Mouse (Mus musculus): ENCODE data around the gene Rad51b. TPM values are rescaled to one million over a fixed set of nuclear protein-coding genes. Genes with fewer than 3 reads are reported as not detected.

Gene Rad51b
- polyA plus RNA-seq, 1 experiment from 2014 or later = 6.6 TPM

DNA sequence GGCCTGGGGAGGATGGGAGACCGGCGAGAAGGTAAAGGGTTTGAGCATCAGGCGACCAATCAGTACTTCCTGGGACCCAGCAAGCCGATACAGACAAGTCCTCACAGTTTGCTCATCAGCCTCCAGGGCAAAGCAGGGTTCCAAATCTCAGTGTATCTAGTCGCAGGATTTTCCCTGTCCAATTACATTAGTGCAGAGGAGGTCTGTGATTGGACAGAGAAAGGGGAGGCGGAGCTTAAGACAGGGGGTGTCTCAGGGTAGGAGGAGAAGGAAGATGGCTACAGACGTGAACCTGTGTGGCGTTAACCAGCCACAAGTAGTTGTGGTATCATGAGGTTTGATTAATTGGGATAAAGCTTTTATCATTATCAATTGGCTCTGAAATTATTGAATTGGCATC, 538.4 kb downstream of the Rad51b start:
- 91% methylated on average over 8 of the region's 8 CpGs for WGBS

DNA sequence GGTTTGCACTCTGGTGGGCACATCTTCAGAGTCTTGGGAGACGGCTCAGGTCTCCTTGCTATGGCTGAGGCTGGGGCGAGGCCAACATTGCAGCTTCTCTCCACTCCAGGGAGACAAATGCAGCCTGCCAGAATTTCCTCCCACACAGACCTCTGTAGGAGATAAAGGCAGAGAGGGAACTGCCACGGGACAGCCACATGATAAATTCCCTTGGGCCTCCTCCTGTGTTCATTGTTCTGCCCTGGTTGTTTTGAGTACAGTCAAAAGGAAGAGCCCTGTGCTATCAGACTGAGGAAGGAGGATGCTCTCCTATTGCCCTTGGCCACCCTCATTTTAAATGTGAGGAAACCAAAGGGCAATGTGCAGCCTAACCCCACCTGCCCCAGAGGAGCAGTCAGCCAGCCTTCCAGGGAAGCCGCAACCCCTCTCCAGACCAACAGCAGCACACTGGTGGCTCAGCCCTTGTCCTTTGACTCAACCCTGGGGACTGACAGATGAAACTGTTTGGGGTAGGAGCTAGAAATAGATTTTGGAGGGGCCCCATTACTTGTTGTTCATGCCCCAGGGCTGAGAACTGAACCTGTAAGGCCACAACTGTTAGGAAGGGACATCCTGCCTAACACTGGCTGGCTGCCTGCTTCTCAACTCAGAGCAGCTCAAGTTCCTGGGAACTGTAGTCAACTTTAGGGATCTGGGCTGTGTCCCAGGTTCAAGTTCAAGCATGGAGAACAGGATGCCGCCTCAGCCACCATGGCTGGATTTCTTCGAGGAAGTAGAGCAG, 541.3 kb downstream of the Rad51b start:
- no peaks in the 10 kb centered on the region for H3K9me3 ChIP-seq
- H3K27me3 ChIP-seq (ENCODE audit: insufficient read depth, poor library complexity, severe bottlenecking) = no peaks in the 10 kb centered on the region
- 46% methylated on average over 6 of the region's 6 CpGs for WGBS
- no peaks in the 10 kb centered on the region for H3K36me3 ChIP-seq
- no peak overlapping the region for H3K4me3 ChIP-seq
- H3K4me1 ChIP-seq (replicated peaks) = peaks cover 66% of the 10 kb centered on the region
- H3K27ac ChIP-seq = peak overlapping the region; percentile 82
- DNase-seq (ENCODE audit: low spot score) = no peak

More for the DNA sequence above, 538.4 kb downstream of the Rad51b start:
- H3K27me3 ChIP-seq (ENCODE audit: insufficient read depth, poor library complexity, severe bottlenecking) = no peaks in the 10 kb centered on the region
- H3K36me3 ChIP-seq = no peaks in the 10 kb centered on the region
- H3K9me3 ChIP-seq = no peaks in the 10 kb centered on the region
- H3K27ac ChIP-seq = no peak overlapping the region
- no peak overlapping the region for H3K4me3 ChIP-seq
- H3K4me1 ChIP-seq (replicated peaks) = peaks cover 53% of the 10 kb centered on the region
- no peak for DNase-seq (ENCODE audit: low spot score)

DNA sequence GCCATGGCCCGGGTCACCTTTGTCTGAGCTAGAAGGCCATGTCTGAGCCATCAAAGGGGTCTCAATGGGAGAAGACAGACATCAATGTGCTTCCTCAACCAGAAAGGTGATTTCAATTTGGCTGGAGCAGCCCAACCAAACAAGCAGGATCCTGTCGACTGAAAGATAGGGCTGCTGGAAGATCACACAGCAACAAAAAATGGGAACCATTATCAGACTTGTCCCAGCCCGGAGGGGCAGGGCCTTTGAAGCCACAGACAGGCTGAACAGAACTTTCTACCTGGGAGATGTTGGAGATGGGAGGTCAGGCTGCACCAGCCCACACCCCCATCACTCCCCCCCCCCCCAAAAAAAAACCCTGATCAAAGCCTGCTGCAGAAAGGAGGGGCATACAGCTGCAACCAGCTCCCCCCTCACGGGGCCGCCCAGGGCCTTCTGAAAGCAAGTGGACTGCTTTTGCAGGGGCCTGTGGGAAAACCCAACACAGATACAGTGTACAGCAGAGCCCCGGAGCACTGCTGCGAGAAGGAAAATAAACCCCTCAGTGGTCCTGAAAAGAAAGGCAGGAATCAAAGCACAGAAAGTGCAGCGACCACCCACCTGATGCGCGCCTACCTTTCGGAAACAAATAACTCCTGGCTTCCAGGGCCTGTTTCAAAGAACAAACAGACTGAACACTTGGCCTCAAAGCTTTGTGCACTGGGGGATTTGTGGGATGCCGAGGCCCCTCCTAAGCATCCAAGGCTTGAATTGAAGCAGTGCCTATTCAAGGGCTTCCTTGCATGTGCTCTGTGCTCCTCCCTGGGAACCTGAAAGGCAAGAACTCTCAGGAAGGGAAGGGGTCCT, 542.2 kb downstream of the Rad51b start:
- Histone ChIP-seq H3K36me3 (no peaks in the 10 kb centered on the region), H3K4me3 (no peak overlapping the region), H3K9me3 (no peaks in the 10 kb centered on the region), H3K27ac (peak overlapping the region; percentile 82), H3K4me1 (replicated peaks) (peaks cover 73% of the 10 kb centered on the region), H3K27me3 (ENCODE audit: insufficient read depth, poor library complexity, severe bottlenecking) (no peaks in the 10 kb centered on the region)
- WGBS = 32% methylated on average over 12 of the region's 12 CpGs
- DNase-seq (ENCODE audit: low spot score) = no peak

DNA sequence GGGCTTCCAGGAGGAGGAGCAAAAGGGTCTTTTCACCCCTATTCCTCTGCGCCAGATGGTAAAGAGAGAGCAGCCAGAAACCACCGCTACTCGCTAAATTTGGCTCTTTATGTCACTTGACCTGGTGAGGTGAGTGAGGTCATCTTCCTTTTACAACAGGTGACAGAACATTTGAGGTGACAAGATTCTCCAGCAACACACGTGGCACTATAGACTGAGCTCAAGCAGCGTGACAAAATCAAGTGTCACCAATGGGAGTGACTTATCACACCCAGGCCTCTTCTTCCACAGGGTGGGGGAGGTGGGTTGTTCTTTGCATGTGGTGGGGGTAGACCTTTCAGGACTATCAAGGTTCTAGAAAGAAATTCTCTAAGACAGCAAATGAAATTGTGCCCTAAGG, 543.4 kb downstream of the Rad51b start:
- 56% methylated on average over 5 of the region's 5 CpGs for WGBS
- Histone ChIP-seq H3K27ac (peak overlapping the region; percentile 82), H3K9me3 (no peaks in the 10 kb centered on the region), H3K4me1 (replicated peaks) (peaks cover 84% of the 10 kb centered on the region), H3K36me3 (no peaks in the 10 kb centered on the region), H3K4me3 (no peak overlapping the region), H3K27me3 (ENCODE audit: insufficient read depth, poor library complexity, severe bottlenecking) (no peaks in the 10 kb centered on the region)
- no peak for DNase-seq (ENCODE audit: low spot score)

DNA sequence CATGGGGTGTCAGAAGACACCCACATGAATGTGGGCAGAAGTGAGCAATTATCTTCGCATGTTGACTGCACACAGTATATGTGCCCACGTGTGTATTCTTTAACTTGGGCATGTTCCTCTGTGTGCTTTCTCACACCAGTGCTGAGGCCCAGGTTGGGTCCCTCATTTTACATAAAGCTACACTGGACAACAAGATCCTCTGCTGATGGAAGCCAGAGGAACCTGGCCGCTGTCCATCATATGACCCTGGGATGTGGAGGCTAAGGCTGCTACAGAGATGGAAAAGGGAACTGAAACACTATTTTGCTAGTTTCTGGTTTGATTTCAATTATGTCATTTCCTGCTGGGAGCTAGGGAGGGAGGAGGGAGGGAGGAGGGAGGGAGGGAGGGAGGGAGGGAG, 544.2 kb downstream of the Rad51b start:
- no peaks in the 10 kb centered on the region for H3K9me3 ChIP-seq
- WGBS = 93% methylated on average over 3 of the region's 3 CpGs
- no peak for DNase-seq (ENCODE audit: low spot score)
- no peaks in the 10 kb centered on the region for H3K27me3 ChIP-seq (ENCODE audit: insufficient read depth, poor library complexity, severe bottlenecking)
- no peaks in the 10 kb centered on the region for H3K36me3 ChIP-seq
- peaks cover 91% of the 10 kb centered on the region for H3K4me1 ChIP-seq (replicated peaks)
- H3K27ac ChIP-seq = peak overlapping the region; percentile 82; the same call in 1 of the 2 replicates
- no peak overlapping the region for H3K4me3 ChIP-seq

DNA sequence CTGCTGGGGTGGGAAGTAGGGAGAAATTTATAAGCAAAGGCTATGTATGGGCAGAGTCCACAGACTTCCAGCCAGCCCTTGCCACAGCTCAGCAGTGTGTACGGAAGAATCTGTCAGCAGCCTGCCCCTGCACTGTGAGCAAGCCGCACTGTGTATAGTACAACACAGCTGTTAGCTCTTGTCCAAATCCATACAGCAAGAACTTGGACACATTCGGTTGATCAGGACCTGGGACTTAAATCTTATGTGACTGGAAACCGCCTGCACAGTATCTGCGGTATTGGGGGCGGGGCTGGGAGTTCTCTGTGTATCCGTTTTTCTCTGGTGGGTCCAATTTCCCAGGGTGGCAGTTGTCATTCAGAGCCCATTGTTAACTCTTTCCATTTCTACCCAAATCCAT, 545.2 kb downstream of the Rad51b start:
- Histone ChIP-seq H3K9me3 (no peaks in the 10 kb centered on the region), H3K4me1 (replicated peaks) (peaks cover 100% of the 10 kb centered on the region), H3K27me3 (ENCODE audit: insufficient read depth, poor library complexity, severe bottlenecking) (no peaks in the 10 kb centered on the region), H3K27ac (peak overlapping the region; percentile 82), H3K36me3 (no peaks in the 10 kb centered on the region), H3K4me3 (no peak overlapping the region)
- DNase-seq (ENCODE audit: low spot score) = no peak
- 47% methylated on average over 7 of the region's 7 CpGs for WGBS

DNA sequence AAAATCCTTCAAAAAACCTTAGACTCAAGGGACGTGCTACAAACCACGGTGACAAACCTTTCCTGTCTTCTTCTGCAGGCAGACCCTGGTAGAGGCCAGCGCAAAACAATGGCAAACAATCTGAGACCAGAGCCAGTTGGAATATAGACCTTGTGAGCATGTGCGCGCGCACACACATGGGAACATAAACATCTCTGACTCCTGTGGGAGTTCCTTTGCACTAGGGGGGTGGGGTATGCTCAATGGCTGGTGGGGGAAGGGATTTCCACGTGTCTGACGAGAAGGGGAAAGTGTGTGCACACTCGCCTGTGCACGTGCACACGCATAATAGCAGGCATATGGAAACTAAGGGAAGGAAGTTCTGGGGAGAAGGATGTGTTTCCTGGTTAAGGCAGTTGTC, 545.9 kb downstream of the Rad51b start:
- Histone ChIP-seq H3K4me3 (no peak overlapping the region), H3K4me1 (replicated peaks) (peaks cover 100% of the 10 kb centered on the region), H3K9me3 (no peaks in the 10 kb centered on the region), H3K27ac (peak overlapping the region; percentile 82), H3K27me3 (ENCODE audit: insufficient read depth, poor library complexity, severe bottlenecking) (no peaks in the 10 kb centered on the region), H3K36me3 (no peaks in the 10 kb centered on the region)
- 71% methylated on average over 11 of the region's 11 CpGs for WGBS
- no peak for DNase-seq (ENCODE audit: low spot score)

DNA sequence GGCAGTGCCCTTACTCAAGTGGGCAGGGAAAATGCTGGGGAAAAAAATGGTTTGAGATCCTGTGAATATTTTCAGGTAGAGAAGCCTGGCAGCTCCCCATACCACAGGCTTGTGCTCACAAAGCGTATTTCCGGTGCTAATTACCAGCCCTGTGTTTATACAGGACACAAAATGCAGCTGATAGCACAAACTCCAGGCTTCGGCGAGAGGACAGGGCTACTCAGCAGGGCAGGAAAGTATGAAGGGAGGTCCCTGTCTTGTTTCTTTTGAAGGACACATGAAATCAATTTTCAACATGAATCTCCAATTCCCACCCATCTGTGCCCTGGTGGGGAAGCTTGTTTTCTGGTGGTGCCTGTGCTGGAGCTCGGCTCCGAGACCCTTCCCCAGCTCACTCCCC, 546.4 kb downstream of the Rad51b start:
- 52% methylated on average over 6 of the region's 6 CpGs for WGBS
- Histone ChIP-seq H3K27me3 (ENCODE audit: insufficient read depth, poor library complexity, severe bottlenecking) (no peaks in the 10 kb centered on the region), H3K9me3 (no peaks in the 10 kb centered on the region), H3K27ac (peak overlapping the region; percentile 82), H3K4me3 (no peak overlapping the region), H3K36me3 (no peaks in the 10 kb centered on the region), H3K4me1 (replicated peaks) (peaks cover 100% of the 10 kb centered on the region)
- no peak for DNase-seq (ENCODE audit: low spot score)

DNA sequence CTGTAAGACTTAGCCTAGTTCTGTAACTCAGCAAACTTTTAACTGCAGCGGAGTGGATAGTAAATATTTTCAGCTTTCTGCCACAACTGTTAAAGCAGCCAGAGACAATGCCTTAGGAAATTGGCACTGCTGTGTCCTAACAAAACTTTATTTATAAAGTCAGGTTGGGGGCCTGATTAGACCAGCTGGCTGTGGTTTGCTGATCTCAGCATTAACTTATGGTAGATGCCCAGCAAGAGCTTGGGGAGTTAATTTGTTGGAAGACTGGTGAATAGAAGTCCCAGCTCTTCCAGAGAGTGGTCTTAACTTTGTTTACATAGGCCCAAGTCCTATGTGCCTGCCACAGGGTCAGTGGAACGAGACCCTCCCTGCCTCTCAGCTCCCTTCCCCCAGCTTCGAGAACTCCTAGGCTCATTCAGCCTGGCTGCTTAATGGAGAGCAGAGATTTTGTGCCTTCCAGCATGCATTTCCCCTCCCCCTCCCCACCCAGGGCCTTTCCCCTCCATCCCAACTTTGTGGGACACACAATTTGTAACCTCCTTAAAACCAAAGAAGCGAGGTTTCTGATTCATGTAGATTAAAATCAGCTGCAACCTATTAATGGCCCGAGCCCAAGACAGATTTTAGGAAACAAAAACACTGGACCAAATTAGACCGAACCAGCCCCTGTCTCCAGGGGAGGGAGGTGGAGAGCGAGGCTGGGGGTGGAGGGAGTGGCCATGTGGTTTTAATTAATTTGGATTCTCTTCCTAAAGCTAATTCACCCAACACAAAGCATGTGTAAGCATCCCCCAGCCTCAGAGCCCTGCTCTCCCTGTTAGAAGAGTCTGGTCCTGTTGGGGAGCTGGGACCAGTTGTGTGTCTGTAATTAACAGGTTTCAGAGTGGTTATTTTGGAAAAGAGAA, 549.4 kb downstream of the Rad51b start:
- Histone ChIP-seq H3K4me3 (no peak overlapping the region), H3K9me3 (no peaks in the 10 kb centered on the region), H3K27ac (peak overlapping the region; percentile 82), H3K27me3 (ENCODE audit: insufficient read depth, poor library complexity, severe bottlenecking) (no peaks in the 10 kb centered on the region), H3K4me1 (replicated peaks) (peaks cover 73% of the 10 kb centered on the region), H3K36me3 (no peaks in the 10 kb centered on the region)
- peak; percentile 62 for DNase-seq (ENCODE audit: low spot score)
- 24% methylated on average over 7 of the region's 7 CpGs for WGBS

DNA sequence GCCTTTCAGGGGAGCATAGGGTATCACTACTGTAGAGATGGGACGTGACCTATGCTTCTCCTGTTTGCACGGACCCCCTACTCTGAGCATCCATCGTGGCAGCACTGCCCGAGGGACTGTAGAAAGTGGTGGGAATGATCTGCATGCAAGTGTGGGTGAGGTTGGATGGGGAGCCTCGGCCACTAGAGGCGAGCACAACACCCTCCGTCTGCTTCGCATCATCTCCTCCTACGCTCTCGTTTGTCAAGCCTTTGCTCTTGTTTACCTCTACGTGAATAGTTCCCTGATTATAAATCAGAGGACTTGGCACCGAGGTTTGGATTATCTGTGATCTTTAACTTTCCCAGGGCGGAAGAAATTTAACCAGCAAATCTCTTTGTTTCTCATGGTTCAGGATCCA, 551.5 kb downstream of the Rad51b start:
- H3K4me3 ChIP-seq = no peak overlapping the region
- H3K4me1 ChIP-seq (replicated peaks) = peaks cover 53% of the 10 kb centered on the region
- H3K27ac ChIP-seq = peak overlapping the region; percentile 82
- peaks cover 5% of the 10 kb centered on the region; the same call in 1 of the 2 replicates for H3K9me3 ChIP-seq
- H3K36me3 ChIP-seq = no peaks in the 10 kb centered on the region
- H3K27me3 ChIP-seq (ENCODE audit: insufficient read depth, poor library complexity, severe bottlenecking) = no peaks in the 10 kb centered on the region
- 75% methylated on average over 13 of the region's 13 CpGs for WGBS
- no peak for DNase-seq (ENCODE audit: low spot score)

DNA sequence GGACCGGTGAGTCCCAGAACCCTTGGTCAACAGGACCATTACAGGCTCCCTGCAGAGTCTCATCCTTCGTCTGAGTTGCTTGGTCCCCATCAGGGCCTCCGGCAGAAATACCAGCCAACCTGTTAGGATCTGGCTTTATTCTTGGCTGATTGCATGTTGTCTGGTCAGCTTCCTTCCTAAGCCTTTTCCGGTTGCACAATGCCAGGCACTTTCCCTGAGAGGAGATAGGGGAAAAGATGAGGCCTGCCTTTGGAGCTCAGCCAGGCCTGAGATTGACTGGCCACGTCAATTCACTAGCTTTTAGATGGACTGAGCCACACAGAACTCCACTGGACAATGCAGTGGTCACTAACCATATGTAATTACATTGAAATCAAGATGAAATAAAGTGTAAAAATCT, 552.9 kb downstream of the Rad51b start:
- no peaks in the 10 kb centered on the region for H3K27me3 ChIP-seq (ENCODE audit: insufficient read depth, poor library complexity, severe bottlenecking)
- H3K27ac ChIP-seq = peak overlapping the region; percentile 8
- WGBS = 86% methylated on average over 5 of the region's 5 CpGs
- no peak for DNase-seq (ENCODE audit: low spot score)
- peaks cover 44% of the 10 kb centered on the region for H3K4me1 ChIP-seq (replicated peaks)
- H3K36me3 ChIP-seq = no peaks in the 10 kb centered on the region
- H3K4me3 ChIP-seq = no peak overlapping the region
- H3K9me3 ChIP-seq = peaks cover 5% of the 10 kb centered on the region; the same call in 1 of the 2 replicates

DNA sequence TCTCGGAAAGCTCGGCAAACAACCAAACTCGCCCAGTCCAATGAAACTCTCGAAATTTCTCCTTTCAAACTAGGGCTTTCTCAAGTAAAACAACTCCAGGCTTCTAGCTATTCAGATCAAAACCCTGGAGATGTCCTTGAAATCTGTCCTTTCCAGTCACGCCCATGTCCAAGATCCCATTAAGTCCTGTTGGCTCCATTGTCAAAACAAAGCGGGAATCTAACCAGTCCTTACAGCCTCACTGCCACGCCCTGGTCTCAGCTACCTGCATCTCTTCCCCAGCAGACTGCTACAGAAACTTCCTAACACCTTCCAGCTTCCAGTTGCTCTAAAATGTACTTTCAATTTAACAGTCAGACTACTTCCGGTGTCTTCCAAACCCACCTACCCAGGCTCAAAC, 554.8 kb downstream of the Rad51b start:
- WGBS = 93% methylated on average over 8 of the region's 8 CpGs
- 0 out of 2 replicates have a peak overlapping the region, but pooled peaks have one; percentile 50 for H3K27ac ChIP-seq
- DNase-seq (ENCODE audit: low spot score) = no peak

More for the DNA sequence above, 554.8 kb downstream of the Rad51b start:
- no peak overlapping the region for H3K4me3 ChIP-seq
- peaks cover 5% of the 10 kb centered on the region; the same call in 1 of the 2 replicates for H3K9me3 ChIP-seq
- H3K4me1 ChIP-seq (replicated peaks) = peaks cover 34% of the 10 kb centered on the region
- no peaks in the 10 kb centered on the region for H3K27me3 ChIP-seq (ENCODE audit: insufficient read depth, poor library complexity, severe bottlenecking)
- H3K36me3 ChIP-seq = no peaks in the 10 kb centered on the region
